Mouse (Mus musculus) 416B (cell line): ENCODE measurements around the gene Wdr90.
A peak's percentile ranks its signal among the peaks of the same experiment; 100 is the strongest.

Experiments used
- DNase-seq: peaks from one replicate; pipeline ENCODE4 v3.0.0; 2011; ENCODE audit warnings: low read depth

The Wdr90 gene

DNA sequence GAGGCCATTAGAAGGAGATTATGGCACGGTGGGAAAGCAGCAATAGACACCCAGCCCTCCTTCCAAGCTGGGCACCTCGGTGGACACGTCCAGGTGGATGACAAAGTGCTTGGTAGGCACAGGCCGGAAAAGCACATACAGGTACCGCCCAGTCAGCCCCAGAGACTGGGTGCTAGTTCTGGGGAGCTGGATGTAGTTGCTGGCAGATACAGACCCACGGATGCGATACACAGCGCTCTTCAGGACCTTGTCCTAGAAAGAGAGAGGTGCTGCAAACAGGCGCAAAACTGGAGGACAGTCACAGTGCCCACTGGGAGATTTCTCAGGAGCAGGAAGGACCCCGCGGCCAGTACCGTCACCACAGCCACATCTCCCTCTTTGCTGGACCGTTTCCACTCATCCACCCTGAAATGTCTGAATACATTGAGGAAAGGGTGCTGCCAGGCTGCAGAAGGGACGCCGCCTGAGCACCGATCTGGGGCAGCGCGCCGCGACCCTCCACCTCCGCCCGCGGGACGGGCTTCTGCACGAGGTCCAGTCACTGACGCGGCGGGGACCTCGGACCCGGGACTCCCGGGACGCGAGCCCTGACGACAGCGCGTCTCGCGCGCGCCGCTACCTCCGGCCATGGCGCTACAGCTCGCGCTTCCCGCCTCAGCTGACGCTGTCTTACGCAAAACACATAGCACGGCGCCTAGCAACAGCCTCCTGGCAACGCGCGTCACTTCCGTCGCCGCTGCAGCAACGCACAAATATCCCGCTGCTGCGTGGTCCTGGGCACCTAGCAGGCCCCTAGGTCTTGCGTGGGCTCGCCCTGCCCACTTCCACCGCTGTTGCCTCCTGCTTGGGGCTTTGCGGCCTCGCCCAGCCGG, at the start of gene Wdr90:
Gene Wdr90 (minus strand): TSS at position 670 of the 872 bp plus-strand sequence.
- peak; percentile 94 for DNase-seq

DNA sequence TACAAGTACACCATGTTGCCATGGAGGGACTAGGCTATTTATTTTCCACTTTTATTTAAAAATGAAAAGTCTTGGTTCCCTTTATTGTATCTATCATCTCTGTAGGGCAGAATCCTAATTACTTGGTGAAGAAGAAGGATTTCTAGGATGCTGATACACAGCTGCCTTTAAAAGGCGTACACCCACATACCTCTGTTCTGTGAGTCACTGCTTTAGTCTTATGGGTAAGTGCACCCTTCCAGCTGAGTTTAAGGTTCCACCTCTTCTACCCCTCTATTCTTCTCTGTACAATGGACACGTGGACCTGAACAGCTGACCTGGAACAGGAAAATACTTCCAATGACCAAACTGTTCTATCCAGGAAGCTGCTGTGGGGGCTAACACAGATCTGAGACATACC, 46.3 kb upstream of the Wdr90 start:
- DNase-seq: no peak

DNA sequence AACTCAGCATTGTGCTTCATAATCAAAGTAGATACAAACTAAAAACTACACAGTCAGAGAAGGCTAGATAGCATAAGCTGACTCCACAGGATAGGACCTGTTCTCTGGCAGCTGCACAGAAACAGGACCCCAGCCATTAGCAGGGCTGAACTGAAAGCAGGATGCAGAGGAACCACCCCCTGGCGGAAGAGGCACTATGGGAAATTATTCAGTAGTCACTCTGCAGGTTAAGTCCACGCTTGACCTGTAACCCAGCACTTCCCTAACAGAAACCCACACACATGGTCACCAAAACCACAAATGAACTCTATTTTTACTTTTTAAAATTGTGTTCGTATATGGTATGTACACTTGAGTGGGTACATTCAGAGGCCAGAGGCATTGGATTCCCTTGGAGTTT, 41.8 kb upstream of the Wdr90 start:
- DNase-seq: peak; percentile 65

DNA sequence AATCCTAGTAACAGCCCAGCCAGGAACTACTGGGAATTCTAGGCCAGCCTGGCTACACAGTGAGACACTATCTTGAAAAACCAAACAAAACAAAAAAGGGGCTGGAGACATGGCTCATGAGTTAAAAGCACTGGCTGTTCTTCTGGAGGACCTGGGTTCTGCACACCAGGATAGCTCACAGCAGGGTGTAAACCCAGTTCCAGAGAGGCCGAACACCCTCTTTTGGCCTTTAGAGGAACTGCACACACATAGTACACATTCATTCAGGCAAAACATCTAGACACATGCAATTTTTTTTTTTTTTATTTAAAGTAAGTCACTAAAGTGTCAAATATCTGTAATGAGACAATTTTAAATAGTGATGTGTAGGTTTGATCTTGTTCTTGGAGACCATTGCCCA, 38.9 kb upstream of the Wdr90 start:
- DNase-seq: no peak

DNA sequence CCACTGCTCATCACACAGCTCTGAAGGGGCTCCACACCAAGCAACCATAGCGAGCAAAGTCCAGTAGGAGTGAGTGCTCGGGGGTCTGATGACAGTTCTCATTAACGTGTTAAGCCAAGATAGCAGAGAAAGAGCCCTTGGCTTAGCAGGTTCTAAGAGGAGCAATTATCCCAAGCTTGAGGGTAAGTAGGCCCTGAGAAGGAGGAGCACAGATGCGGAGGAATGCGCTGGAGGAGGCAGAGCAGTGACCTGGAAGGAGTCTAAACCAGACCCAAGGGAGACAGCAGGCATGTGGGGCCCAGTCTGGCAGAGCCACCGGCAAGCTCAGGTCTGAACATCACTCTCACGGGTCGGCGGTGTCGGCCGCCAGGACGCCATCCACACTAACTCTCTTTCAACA, 34.6 kb upstream of the Wdr90 start:
- DNase-seq: no peak

DNA sequence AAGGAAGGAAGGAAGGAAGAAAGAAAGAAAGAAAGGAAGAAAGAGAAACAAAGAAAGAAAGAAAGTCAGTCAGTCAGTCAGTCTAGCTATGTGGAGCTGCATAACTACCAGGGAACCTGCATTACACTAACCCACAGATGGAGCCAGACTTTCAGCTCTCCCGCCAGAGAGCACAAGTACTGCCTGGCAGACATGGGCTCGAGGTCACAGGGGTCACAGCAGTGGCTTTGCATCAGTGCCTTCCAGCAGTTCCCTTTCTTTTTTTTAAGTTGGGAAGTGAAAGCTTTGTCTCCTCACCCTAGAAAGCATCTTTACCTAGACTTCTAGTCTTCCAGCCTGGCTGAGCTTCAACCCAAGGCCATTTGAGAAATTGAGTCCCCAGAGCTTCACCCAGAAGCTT, 34.1 kb upstream of the Wdr90 start:
- peak; percentile 50 for DNase-seq

DNA sequence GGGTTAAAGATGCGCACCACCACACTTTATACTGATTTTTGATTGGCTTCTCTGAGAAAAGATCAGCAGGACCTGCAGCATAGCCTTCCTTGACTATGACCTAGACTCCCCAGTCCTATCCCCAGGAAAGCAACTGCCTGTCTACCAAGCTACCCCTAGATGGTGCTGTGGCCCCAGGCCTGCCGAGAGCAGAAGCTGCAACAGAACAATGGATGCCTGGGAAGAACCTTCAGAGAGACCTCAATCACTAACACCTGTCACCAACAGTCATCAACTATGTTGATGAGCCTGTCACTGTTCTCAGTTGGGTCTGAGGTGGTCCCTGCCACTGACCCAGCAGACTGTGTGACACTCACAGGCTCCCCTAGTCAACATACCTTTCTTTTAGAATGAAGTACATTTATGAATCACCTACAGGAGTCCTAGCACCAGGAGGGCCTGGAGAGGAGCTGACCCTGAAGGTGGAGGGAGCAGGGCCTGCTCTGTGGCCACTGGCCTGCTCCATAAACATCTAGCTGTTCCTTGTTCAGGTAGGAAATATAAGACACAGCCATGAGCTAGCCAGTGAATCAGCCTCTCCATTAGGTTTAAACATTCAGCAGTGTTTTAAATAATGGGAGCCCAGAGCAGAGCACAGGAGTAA, 32.8 kb upstream of the Wdr90 start:
- peak; percentile 80 for DNase-seq

DNA sequence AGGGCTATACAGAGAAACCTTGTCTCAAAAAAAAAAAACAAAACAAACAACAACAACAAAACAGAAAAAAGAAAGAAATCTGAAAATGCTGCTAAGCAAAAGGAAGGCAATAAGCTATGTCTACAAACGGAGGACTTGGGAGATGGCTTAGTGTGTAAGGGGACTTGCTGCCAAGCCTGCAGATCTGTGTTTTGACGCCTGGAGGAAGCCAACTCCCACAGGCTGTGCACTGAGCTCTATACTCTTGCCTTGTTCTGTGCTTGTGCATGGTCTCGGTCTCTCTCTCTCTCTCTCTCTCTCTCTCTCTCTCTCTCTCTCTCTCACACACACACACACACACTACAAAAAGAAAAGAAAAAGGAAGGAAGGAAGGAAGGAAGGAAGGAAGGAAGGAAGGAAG, 27.5 kb upstream of the Wdr90 start:
- DNase-seq: no peak

DNA sequence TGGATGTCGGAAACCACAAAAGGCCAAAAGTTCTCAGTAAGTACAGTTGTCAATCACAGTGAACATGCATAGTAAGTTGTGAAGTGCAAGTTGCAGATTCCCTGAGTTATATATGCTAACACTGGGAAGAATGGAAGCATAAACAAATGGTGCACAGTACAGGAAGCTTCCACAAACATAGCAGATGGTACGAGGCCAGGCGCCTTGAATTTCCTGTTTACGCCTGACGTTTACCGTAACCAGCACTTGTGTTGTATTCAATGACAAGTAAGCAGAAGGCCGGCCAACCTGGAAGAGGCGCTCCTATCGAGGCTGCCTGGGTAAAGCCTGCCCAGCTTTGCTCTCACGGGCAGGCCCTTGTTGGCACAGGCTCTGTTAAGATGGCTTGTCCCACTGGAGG, 26.2 kb upstream of the Wdr90 start:
- no peak for DNase-seq

DNA sequence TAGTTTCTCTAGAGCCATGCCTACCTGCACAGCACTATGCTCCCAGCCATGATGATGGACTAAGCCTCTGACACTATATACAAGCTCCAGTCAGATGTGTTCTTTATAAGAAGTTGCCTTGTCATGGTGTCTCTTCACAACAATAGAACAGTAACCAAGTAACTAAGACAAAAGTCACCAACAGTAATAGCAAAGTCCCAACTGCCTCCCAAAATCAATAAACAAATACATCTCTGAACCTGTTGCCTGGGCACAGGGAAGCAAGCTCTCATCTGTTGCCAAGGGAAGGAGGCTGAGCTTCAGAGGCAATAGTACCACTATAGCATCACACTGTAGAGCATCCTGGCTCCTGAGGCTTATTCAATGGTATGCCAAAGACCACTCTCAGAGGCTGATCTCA, 25.5 kb upstream of the Wdr90 start:
- no peak for DNase-seq

DNA sequence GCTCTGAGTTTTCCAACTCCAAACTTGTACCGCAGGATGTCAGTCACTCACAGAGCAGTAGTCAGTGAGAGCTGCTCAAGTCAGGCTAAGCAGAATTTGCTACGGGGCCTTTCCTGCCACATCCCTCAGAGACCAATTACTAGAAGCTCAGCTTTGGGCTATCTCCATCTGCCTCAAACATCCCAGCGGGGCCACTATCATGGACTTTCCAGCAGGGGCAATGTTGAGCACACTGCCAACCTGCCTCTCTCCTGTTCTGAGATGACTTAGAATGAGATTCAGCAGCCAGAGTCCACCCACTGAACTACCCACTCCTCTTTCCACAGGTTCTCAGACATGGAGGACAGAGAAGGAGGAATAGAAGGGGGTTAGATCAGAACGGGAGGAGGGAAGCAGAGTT, 24.3 kb upstream of the Wdr90 start:
- peak; percentile 38 for DNase-seq

DNA sequence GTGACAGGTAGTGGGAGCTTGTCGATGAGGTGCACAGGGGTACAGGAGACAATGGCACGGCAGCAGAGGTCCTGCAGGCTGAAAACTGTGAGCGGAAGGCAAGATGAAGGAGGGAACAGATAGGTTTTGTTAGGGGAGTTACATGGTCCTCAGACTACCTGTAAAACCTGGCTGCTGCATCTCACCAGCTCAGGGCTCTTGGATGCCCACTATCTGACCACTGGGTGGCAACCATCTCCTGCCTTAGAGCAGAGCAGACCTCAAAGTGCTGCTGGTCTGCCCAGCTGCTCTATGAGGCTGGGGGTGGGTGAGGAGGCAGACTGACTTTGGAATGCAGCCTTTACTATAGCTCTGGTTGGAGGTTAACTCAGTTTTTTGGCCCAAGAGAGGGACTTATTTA, 22.5 kb upstream of the Wdr90 start:
- DNase-seq: no peak

DNA sequence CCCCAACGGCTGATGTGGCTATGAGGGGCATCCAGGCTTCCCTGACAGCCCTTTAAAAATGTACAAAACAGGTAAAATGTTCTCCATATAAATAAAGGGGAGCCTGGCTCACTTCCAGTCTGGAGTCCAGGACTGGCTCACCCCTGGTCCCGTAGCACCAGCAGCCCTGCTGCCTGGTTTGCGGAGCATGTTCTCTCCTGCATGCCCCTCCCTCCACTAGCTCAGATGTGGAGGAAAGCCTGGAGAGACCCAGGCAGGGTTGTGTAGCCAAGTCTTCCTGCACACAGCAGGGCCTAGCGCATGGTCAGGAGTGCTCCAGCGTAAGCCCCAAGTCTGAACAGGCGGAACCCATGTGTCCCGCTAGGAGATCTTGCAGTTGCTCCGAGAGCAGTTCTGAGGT, 22.0 kb upstream of the Wdr90 start:
- DNase-seq: no peak

DNA sequence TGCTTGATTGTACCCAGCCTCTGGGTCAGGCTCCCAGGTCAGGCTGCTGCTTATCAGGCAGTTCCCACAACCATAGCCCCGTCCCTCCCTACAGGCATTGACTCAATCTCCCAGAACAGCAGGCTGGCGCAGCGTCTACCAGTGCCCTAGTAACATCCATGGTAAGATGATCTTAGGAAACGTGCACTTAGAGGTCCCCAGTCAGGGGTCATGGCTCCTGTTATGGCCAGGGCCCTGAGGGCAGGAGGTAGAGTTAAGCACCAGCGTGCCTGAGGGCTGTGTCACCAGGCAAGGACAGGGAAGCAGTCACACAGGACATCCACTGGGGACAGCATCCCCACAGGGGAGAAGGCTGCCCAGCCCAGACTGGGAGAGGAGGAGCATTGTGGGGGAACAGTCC, 21.0 kb upstream of the Wdr90 start:
- no peak for DNase-seq

DNA sequence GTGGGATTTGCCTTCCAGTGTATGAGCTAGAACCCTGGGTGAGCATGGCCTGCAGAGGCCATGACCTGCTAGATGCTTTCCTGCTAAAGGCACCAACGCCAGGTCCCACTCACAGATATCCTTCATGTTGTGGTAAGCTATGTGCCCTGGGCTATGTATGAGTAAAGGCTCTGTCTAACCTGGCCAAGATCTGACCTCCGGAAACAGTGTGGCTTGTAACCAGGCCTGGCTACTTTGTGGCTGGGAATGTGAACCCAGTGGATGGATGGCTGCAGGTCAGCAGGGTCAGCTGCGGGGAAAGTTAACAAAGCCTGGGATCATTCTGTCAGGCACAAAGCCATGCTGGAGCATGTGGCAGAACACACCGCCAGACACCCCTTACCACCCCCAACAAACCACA, 20.4 kb upstream of the Wdr90 start:
- DNase-seq: no peak

DNA sequence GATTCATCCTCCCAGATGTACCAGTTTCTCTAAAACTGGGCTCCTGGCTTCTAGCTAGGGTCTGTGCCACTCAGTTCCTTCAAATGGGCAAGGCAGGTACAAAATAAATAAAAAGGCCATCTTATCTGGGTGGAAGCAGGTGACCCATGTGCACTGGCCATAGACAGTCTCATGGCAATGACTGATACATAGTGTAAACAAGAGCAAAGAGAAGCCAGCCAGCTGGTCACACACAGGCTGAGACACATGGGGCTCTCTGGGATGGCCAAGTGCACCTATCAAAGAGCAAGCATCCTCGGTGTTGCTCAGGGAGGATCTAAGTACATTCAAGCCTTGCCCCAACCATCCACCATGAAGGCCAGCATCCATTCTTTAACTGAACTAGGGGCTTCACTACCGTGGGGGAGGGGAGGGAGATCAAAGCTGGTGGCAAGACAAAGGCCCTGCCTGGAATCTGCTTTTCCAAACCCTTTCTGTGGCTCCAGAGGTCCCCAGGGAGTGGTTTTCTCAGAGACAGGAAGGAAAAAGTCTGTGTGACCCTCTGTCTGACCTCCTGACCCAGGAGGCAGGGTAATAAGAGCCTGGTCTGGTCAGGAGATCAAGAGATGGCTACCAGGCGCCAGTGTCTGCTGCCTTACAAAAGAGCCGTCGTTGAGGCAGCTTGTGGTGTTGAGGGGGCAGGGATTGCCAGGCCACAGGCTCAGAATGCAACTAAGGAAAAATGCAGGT, 19.8 kb upstream of the Wdr90 start:
- DNase-seq: no peak

DNA sequence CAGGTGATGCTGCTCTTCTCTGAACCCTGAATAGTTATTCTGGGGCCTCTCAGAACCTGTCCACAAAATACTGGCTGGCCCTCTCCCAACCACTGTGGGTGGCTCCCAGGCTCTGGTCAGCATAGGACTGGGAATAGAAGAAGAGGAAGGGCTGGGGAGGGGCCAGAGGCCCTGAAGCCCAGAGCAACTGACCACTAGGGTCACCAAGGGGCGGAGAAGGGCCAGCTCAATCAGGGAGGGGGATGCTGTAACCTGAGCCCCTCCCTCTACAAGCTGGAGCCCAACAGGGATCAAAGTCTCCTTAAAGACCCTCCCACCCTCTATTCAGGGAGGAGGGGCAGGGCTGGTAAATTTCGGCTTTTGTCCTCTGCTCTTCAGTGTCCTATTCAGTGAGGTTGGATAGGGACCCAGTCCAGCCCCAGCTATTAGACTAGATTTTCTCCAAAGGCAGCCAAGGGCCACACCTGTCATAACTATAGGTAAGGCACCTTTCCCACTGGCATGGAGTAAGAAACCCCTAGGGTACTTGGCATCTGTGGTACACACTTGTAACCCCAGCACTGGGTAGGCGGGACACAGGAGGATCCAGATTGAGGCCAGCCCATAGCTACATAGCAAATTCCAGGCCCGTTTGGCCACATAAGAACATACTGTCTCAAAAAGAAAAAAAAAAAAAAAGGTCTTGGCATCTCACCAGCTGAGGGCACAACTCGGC, 19.1 kb upstream of the Wdr90 start, which contains the start of gene Wfikkn1:
Gene Wfikkn1 (minus strand): TSS at position 663 of the 715 bp plus-strand sequence.
- DNase-seq: no peak

DNA sequence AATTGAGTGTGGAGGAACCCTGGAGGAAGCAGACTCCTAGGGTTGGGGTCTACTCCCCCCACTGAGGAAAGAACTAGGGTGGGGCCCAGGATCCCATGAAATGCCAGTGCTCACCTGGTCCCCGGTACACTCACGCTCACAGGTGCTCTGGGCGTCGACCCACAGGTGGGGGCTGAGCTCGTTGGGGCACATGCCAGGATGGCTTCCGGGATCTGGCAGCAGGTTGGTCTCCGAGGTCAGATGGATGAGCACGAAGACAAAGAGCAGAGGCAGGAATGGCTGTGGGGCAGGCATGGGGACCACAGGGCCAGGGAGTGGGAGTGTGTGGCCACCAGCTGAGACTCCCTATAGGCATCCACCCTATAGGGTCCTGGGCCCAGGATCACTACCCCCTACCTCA, 18.4 kb upstream of the Wdr90 start:
- no peak for DNase-seq

DNA sequence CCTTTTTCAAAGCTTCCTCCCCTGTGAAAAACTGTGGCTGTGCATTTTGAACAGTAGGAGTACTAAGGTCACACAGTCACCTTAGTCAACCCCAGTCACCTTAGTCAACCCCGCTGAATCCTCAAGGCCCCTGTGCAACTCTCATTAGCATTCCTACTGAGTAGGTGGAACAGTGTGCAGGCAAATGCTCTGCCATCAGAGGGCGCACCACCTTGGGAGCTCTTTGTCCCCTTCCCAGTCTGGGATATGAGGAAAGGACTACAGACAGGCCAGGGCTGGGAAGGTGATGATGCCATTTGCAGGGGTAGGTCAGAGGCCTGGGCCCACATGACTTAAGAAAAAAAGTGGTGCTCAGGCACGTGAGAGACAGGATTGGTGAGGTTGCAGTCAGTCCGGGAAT, 18.0 kb upstream of the Wdr90 start:
- peak; percentile 30 for DNase-seq

DNA sequence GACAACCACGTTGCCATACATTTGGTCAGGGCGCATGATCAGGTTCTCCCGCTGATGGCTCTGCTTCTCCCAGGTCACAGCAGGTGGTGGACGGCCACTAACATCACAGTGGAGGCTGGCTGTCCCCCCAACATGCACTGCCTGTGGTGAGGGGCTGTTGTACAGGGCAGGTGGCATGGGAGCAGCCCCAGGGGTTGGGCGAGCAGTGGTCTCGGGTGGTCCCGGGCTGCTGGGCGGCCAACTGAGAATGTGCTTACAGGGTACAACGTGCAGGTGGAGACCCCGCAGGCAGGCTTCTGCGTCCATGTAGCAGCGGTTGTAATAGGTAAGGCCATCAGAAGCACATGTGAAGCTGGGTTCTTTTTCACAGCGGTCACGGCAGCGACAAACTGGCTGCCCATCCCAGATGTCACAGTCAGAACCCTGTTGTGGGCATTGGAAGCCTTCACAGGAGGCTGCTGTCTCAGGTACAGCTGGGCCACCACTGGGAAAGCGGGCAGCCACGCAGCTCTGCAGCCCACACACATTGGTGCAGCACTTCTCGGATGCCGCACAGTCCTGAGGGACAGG, 17.4 kb upstream of the Wdr90 start:
- DNase-seq: no peak

DNA sequence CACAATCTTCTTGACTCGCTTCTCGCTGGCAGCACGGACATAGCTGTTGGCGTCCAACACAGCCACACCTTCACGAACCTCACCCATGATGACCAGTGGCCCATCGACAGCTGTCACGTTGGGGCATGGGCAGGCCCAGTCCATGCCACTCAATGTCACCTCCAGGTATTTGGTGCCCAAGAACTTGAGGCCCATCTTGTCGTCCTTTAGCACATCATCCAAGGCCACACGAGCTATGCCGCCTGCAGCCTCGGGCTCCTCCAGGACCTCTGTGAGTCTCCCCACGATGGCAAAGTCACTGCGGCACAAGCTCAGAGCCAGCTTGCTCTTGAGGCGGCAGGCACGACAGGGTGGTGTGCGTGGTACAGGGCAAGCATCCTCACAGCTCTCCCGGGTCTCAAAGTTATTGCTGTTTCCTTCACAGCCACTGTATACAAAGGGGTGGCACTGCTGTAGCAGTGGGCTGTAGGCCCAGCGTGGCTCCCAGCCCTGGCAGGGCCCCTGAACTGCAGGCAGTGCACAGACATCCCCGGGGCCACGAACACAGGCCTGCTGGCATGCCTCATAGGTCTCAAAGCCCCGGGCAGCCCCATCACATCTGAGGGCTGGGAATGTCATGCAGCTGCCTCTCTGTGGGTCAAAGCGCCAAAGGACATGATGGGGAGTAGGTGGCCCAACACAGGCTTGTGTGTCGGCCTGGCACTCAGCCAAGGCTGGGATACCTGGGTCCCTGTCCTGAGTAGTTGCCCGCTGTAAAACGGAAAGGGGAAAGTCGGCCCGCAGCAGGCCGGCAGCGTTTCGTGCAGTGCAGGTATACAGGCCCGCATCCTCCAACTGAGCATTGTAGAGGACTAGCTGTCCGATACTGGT, 16.7 kb upstream of the Wdr90 start:
- no peak for DNase-seq
